Mouse (Mus musculus): ENCODE data around the gene A430033K04Rik. TPM values are rescaled to one million over a fixed set of nuclear protein-coding genes. Genes with fewer than 3 reads are reported as not detected.
A peak's percentile ranks its signal among the peaks of the same experiment; 100 is the strongest.

A430033K04Rik gene
- 3.2 and 4.1 TPM in 2 replicates for polyA plus RNA-seq (2015; fragmentation: Nextera tagmentation; extraction: Ambion mirVana)

DNA sequence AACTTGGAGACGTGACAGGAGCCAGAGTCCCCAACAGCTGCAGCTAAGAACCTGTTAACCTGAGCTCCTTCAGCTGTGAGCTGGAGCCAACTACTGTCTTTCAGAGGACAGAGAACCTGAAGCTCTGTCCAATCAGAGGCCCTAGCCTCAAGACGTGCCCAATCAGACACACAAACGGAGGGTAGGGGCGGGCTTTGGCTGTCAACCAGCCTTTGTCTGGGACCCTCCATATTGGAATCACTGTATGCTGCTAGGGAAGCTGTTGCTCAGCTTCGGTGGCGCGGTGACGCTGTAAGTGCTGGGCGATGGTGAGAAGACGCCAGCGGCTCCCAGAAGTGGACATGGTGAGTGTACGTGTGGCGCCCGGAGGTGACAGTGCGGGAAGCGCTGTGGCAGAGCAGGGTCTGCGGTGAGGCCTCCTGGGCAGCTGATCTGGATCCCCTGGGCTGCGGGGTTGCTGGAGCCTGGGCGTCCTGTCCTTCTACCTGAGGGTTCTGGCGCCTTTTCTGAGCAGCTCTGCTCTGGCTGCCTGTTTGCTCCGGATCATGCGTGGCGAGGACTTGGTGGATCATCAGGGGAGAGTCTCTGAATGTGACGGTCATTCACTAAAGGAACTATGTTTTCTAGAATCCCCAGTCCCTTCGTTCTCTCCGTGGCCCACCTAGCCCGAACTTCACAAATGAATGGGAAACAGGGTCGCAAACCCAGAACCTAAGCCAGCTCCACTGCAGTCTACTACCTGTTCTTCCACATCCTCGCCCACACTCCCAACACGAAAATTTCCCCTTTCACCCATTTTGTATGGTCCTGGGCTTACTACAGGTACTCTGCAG lies at the start of gene A430033K04Rik:
TSS of gene A430033K04Rik (plus strand) at position 215 of the 833 bp plus-strand sequence.
- H3K9ac ChIP-seq (ENCODE audit: low read depth, low read length): peak within 1 kb of the TSS; percentile 89
- H3K4me1 ChIP-seq (ENCODE audit: control insufficient read depth, low read depth, low read length): peaks cover 8% of the 10 kb centered on the region
- peak; percentile 85 for ATAC-seq (ENCODE audit: low read depth)
- H3K36me3 ChIP-seq (ENCODE audit: control insufficient read depth, insufficient read depth): no peaks in the 10 kb centered on the region
- peak within 1 kb of the TSS; percentile 76 for H3K27ac ChIP-seq (ENCODE audit: low read length)
- H3K4me2 ChIP-seq (ENCODE audit: low read depth, low read length): peak within 1 kb of the TSS; percentile 79
- H3K27me3 ChIP-seq (ENCODE audit: control insufficient read depth, insufficient read depth, low read depth, low read length): no peaks in the 10 kb centered on the region
- no peaks in the 10 kb centered on the region for H3K9me3 ChIP-seq (replicated peaks; ENCODE audit: control insufficient read depth, low read length)
- H3K4me3 ChIP-seq (ENCODE audit: low read depth, low read length): peak within 1 kb of the TSS; percentile 86
- WGBS (ENCODE audit: insufficient replicate concordance): under 1% methylated on average over 30 of the region's 30 CpGs

DNA sequence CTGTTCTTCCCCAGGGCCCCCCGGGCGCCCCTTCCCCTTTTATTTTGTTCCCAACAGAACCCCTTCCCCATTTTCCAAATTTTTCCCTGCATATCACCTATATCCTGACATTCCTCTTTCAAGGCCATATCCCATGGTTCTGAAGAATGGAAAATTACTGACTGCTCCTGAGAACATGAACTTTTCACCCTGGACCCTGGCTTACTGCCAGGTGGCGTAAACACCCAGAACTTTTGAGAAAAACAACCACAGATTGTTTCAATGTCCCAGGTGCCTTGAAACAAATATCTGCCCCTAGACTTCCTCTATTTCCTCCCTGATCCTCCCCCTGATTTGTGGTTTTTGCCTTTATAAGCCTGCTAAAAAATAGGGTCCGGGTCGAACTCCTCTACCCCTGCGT lies 35.3 kb upstream of the A430033K04Rik start:
- H3K9ac ChIP-seq (ENCODE audit: low read depth, low read length): no peak overlapping the region
- no peak for ATAC-seq (ENCODE audit: low read depth)
- 62% methylated on average over 6 of the region's 6 CpGs for WGBS (ENCODE audit: insufficient replicate concordance)

DNA sequence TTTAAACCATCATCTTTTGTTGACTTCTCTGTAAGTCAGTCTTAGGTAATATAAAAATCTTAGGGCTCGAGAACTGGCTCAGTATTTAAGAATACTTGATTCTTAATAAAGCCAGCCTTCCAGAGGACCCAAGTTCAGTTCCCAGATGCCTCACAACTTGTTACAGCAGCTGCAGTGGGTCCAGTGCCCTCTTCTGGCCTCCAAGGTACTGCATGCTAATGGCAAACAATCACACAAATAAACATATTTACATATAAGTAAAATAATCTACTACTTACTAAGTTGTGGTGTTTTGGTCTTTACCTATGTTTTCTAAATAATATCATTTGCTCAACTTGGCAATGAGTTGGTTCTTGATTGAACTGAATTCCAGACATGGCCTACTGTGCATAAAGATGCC lies 4.3 kb upstream of the A430033K04Rik start:
- 79% methylated on average over 1 of the region's 1 CpGs for WGBS (ENCODE audit: insufficient replicate concordance)
- Histone ChIP-seq H3K4me3 (ENCODE audit: low read depth, low read length) (peak overlapping the region; percentile 25; the same call in 1 of the 2 replicates), H3K4me1 (ENCODE audit: control insufficient read depth, low read depth, low read length) (peaks cover 3% of the 10 kb centered on the region; the same call in 1 of the 2 replicates), H3K9me3 (replicated peaks; ENCODE audit: control insufficient read depth, low read length) (no peaks in the 10 kb centered on the region), H3K36me3 (ENCODE audit: control insufficient read depth, insufficient read depth) (peaks cover 35% of the 10 kb centered on the region), H3K27ac (ENCODE audit: low read length) (no peak overlapping the region), H3K4me2 (ENCODE audit: low read depth, low read length) (peak overlapping the region; percentile 62), H3K9ac (ENCODE audit: low read depth, low read length) (no peak overlapping the region), H3K27me3 (ENCODE audit: control insufficient read depth, insufficient read depth, low read depth, low read length) (no peaks in the 10 kb centered on the region)
- no peak for ATAC-seq (ENCODE audit: low read depth)

More for the DNA sequence above, 35.3 kb upstream of the A430033K04Rik start:
- H3K4me3 ChIP-seq (ENCODE audit: low read depth, low read length): no peak overlapping the region
- no peaks in the 10 kb centered on the region for H3K36me3 ChIP-seq (ENCODE audit: control insufficient read depth, insufficient read depth)
- no peak overlapping the region for H3K27ac ChIP-seq (ENCODE audit: low read length)
- H3K4me2 ChIP-seq (ENCODE audit: low read depth, low read length): no peak overlapping the region
- H3K9me3 ChIP-seq (replicated peaks; ENCODE audit: control insufficient read depth, low read length): no peaks in the 10 kb centered on the region
- H3K4me1 ChIP-seq (ENCODE audit: control insufficient read depth, low read depth, low read length): no peaks in the 10 kb centered on the region
- H3K27me3 ChIP-seq (ENCODE audit: control insufficient read depth, insufficient read depth, low read depth, low read length): no peaks in the 10 kb centered on the region

DNA sequence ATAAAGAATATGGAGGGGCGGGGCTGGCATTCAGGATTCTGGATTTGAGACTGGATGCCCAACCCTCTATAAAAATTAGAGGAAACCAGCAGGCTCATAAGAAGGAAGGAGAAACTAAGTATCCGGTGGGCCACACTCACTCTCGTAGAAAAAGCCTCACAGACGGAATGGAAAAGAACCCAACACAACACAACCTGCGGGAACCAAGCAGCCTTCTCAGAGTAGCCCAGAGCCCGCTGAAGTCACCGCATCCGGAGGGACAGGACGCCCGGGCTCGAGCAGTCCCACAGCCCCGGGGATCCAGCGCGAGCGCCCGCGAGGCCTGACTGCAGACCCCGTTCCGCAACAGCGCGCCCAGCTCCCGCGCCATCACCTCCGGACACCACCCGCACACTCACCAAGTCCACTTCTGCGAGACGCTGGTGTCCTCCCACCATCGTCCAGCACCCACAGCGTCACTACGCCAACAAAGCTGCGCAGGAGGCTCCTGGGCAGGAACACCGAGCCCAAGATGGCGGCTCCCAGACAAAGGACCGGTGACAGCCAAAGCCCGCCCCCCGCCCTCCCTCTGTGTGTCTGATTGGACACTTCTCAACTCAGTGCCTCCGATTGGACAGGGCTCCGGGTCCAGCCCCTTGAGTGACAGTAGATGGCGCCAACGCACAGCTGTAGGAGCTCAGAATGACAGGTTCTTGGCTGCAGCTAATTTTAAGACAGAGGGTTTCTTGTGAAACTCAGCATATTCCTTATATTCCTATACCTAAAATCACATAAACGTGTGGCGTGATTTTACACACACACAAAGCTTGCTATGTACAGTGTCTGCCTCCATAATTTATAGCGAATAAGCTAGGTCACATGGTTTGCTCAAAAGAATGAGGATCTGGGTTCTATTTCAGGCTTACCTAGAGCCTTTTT lies 3.2 kb upstream of the A430033K04Rik start, which contains the start of gene Zfp68:
TSS of gene Zfp68 (minus strand) at position 551 of the 918 bp plus-strand sequence.
- ATAC-seq (ENCODE audit: low read depth): peak; percentile 95

DNA sequence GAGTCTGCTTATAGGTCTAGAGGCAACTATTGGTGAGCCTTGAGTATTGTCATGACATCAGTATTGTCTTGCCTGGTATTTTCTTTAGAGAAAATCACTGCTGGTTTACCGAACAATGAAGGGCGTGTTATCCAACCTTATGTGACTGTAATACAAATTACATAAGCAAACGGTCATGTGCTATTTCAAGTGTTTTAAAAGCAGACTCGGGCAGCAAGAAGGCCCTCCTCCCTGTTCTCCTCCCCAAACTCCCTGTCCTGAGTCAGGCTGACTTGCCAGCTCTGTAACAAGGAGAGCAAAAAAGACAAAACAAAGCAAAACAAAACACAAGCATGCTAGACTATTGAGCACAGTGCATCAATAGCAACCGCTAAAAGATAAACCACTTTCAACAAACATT lies 1.8 kb upstream of the A430033K04Rik start:
- no peak overlapping the region for H3K4me3 ChIP-seq (ENCODE audit: low read depth, low read length)
- H3K27ac ChIP-seq (ENCODE audit: low read length): no peak overlapping the region
- no peaks in the 10 kb centered on the region for H3K9me3 ChIP-seq (replicated peaks; ENCODE audit: control insufficient read depth, low read length)
- H3K9ac ChIP-seq (ENCODE audit: low read depth, low read length): no peak overlapping the region
- no peak overlapping the region for H3K4me2 ChIP-seq (ENCODE audit: low read depth, low read length)
- 76% methylated on average over 5 of the region's 5 CpGs for WGBS (ENCODE audit: insufficient replicate concordance)
- H3K36me3 ChIP-seq (ENCODE audit: control insufficient read depth, insufficient read depth): peaks cover 14% of the 10 kb centered on the region
- peaks cover 8% of the 10 kb centered on the region for H3K4me1 ChIP-seq (ENCODE audit: control insufficient read depth, low read depth, low read length)
- no peaks in the 10 kb centered on the region for H3K27me3 ChIP-seq (ENCODE audit: control insufficient read depth, insufficient read depth, low read depth, low read length)
- no peak for ATAC-seq (ENCODE audit: low read depth)

More for the DNA sequence above, 3.2 kb upstream of the A430033K04Rik start, which contains the start of gene Zfp68:
- Histone ChIP-seq H3K27ac (ENCODE audit: low read length) (peak within 1 kb of the TSS; percentile 88), H3K4me2 (ENCODE audit: low read depth, low read length) (peak within 1 kb of the TSS; percentile 66), H3K9ac (ENCODE audit: low read depth, low read length) (peak within 1 kb of the TSS; percentile 78), H3K4me3 (ENCODE audit: low read depth, low read length) (peak within 1 kb of the TSS; percentile 75), H3K27me3 (ENCODE audit: control insufficient read depth, insufficient read depth, low read depth, low read length) (no peaks in the 10 kb centered on the region), H3K9me3 (replicated peaks; ENCODE audit: control insufficient read depth, low read length) (no peaks in the 10 kb centered on the region), H3K4me1 (ENCODE audit: control insufficient read depth, low read depth, low read length) (peaks cover 8% of the 10 kb centered on the region), H3K36me3 (ENCODE audit: control insufficient read depth, insufficient read depth) (peaks cover 27% of the 10 kb centered on the region)
- under 1% methylated on average over 43 of the region's 43 CpGs for WGBS (ENCODE audit: insufficient replicate concordance)

DNA sequence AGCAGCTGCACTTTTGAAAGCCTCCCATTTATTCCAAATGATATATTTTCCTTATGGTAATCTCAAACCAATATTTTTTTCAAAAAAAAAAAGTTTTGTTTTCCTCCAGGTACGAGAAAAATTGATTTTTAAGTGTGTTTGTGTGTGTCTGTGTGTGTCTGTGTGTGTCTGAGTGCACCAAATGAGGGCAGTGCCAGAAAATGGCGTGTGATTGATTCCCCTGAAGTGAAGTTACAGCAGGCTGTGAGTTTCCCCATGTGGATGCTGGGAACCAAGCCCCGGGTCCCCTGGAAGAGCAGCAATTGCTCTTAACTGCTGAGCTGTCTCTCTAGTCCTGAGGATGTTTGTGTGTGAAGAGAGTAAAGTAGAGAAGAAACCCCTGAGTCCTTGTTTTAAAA lies 818 bp downstream of the A430033K04Rik start:
- peak overlapping the region; percentile 86 for H3K4me3 ChIP-seq (ENCODE audit: low read depth, low read length)
- 13% methylated on average over 3 of the region's 3 CpGs for WGBS (ENCODE audit: insufficient replicate concordance)
- H3K4me2 ChIP-seq (ENCODE audit: low read depth, low read length): peak overlapping the region; percentile 79
- ATAC-seq (ENCODE audit: low read depth): no peak
- peak overlapping the region; percentile 89 for H3K9ac ChIP-seq (ENCODE audit: low read depth, low read length)
- no peaks in the 10 kb centered on the region for H3K9me3 ChIP-seq (replicated peaks; ENCODE audit: control insufficient read depth, low read length)
- H3K36me3 ChIP-seq (ENCODE audit: control insufficient read depth, insufficient read depth): no peaks in the 10 kb centered on the region
- H3K27ac ChIP-seq (ENCODE audit: low read length): no peak overlapping the region; the same call in 1 of the 2 replicates
- H3K27me3 ChIP-seq (ENCODE audit: control insufficient read depth, insufficient read depth, low read depth, low read length): no peaks in the 10 kb centered on the region
- peaks cover 8% of the 10 kb centered on the region for H3K4me1 ChIP-seq (ENCODE audit: control insufficient read depth, low read depth, low read length)

DNA sequence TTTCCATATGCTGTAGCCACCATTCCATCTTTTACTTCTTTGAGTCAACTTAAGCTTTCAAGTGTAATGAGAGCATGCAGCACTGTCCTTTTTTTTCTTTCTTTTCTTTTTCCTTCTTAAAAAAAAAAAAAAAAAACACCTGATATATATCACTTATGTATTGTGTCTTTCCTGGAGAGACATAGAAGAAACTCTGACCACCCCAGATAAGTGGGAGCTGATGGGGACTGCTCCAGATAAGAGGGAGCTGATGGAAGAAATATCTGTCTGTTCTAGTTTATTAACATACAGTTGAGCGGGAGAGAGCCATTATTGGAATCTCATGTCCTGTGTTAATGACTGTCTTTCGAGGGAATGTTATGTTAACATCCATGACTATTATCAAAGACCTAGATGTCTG lies 13.8 kb downstream of the A430033K04Rik start:
- Histone ChIP-seq H3K9ac (ENCODE audit: low read depth, low read length) (no peak overlapping the region), H3K27me3 (ENCODE audit: control insufficient read depth, insufficient read depth, low read depth, low read length) (no peaks in the 10 kb centered on the region), H3K4me1 (ENCODE audit: control insufficient read depth, low read depth, low read length) (no peaks in the 10 kb centered on the region), H3K36me3 (ENCODE audit: control insufficient read depth, insufficient read depth) (peaks cover 5% of the 10 kb centered on the region), H3K4me3 (ENCODE audit: low read depth, low read length) (no peak overlapping the region), H3K27ac (ENCODE audit: low read length) (no peak overlapping the region), H3K4me2 (ENCODE audit: low read depth, low read length) (no peak overlapping the region), H3K9me3 (replicated peaks; ENCODE audit: control insufficient read depth, low read length) (no peaks in the 10 kb centered on the region)
- no peak for ATAC-seq (ENCODE audit: low read depth)
- 62% methylated on average over 2 of the region's 2 CpGs for WGBS (ENCODE audit: insufficient replicate concordance)

DNA sequence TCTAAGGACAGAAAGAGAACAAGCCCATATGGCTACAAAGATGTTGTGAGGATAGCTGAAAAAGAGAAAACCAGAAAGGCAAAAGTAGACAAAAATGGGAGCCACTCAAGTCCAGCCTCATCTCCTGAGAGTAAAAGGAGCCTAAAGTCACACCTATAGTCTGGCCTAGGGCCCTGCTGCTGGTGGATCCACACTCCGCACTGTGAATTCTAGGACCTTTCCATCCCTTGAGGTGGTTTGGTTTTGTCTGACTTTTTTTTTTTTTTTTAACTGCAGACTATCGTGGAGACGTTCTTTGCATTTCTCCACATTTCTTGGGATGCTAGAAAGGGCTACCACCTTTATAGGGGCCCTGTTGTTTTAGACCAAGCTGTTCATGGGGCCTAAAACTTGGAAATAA lies 18.4 kb downstream of the A430033K04Rik start:
- Histone ChIP-seq H3K4me3 (ENCODE audit: low read depth, low read length) (no peak overlapping the region), H3K4me1 (ENCODE audit: control insufficient read depth, low read depth, low read length) (no peaks in the 10 kb centered on the region), H3K9ac (ENCODE audit: low read depth, low read length) (no peak overlapping the region), H3K9me3 (replicated peaks; ENCODE audit: control insufficient read depth, low read length) (no peaks in the 10 kb centered on the region), H3K27me3 (ENCODE audit: control insufficient read depth, insufficient read depth, low read depth, low read length) (no peaks in the 10 kb centered on the region), H3K27ac (ENCODE audit: low read length) (no peak overlapping the region), H3K36me3 (ENCODE audit: control insufficient read depth, insufficient read depth) (peaks cover 8% of the 10 kb centered on the region), H3K4me2 (ENCODE audit: low read depth, low read length) (no peak overlapping the region)
- no peak for ATAC-seq (ENCODE audit: low read depth)
- WGBS (ENCODE audit: insufficient replicate concordance): 75% methylated on average over 3 of the region's 3 CpGs
